Mouse (Mus musculus): ENCODE measurements around the gene Ccr7.
A peak's percentile ranks its signal among the peaks of the same experiment; 100 is the strongest.

The Ccr7 gene

DNA sequence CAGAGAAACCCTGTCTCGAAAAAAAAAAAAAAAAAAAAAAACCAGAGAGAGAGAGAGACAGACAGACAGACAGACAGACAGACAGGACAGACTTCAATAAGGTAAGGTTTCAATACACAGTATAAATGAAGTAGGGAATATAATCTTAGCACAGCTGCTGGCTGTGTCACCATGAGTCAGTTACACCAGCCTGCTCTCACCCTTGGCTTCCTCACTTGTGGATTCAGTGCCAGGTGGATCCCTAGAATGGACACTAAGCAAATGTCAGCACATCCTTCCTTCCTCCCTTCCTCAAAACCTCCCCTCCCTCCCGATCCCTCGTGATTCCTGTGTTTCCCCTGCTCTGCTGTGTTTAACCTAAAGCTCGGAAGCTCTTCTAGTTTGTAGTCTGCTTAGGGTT lies 17.5 kb downstream of the Ccr7 start:
- no peak for DNase-seq (ENCODE audit: low read depth, low spot score)

DNA sequence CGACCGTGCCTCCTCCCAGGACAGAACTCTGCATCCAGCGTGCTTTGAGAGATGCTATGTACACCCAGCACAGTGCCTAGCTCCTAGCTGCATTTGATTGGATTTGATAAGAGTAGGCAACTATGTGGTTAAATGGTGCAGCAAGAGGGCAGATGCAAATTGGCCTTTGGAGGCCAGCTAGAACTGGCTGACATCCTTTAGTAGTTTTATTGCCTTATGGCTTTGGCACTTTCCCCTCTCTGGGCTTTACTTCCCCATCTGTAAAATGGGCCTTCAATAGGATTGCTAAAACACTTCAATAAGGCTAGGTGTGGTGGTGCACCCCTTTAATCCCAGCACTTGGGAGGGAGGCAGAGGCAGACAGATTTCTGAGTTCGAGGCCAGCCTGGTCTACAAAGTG lies 17.9 kb downstream of the Ccr7 start:
- no peak for DNase-seq (ENCODE audit: low read depth, low spot score)

DNA sequence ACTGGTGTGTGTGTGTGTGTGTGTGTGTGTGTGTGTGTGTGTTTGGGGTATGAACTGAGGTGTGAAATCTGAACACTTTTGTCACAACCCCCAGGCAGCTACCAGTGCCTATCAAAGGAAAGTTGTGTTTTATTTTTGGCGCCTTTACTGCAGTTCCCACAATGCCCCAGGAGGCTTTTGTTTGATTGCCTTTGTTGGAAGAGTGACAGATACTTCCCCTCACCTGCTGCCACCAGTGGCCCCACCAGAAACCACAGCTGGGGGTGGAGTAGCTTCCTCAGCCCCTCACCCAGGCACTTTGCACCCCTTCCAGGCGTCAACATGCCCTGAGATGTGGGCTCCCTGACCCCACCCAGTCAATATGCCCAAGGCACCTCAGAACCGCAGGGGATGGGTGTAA lies 18.5 kb downstream of the Ccr7 start:
- DNase-seq (ENCODE audit: low read depth, low spot score) = no peak

DNA sequence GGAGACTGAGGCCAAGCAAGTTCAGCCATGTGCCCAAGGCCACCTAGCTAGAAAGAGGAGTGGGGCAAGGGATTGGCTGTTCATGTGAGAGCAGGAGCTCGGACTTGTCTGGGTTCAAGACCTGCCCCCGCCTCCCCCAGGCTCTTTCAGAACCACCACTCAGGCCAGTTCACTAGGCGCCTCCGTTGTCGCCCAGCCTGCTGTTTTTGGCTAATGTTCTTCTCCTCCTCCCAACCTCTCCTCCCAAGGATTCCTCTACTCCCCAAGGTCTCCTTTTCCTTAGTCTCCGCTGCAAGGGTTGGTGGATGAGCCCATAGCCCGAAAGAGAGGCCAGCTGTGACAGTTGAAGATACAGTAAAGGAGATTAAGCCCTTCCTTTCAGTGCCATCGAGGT lies 19.8 kb downstream of the Ccr7 start:
- no peak for DNase-seq (ENCODE audit: low read depth, low spot score)

DNA sequence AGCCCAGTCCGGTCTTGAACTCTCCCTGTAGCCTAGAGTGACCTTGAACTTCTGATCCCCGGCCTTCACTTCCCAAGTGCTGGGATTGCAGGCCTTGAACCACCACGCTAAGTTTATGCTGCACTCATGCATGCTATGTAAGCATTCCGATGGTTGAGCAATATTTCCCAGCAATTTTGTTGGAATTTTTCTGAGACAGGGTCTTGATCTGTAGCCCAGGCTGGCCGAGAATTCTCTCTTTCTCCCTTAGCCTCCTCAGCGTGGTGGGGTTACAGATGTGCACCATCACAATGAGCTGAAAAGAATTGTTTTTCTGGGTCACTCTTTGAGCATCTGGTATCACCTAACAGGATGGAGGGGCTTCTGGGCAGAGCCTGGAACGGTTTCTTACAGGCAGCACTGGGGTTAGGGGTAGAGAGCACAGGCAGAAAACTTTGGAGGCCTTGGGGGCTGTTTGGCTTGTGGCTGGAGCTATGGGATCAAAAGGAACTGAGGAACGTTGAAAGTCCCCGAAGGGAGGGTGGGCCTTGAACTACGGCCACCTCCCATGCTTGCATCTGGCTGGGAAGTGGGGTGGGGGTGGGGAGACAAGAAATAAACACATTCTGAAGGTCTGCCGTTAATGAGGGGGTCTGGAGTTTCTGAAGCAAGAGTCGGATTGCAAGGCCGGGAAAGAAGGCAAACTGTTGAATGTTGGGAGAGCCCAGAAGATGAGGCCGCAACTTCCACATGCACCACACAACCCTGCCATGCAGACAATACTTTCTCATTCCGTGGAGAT lies 20.4 kb downstream of the Ccr7 start:
- DNase-seq (ENCODE audit: low read depth, low spot score) = no peak

DNA sequence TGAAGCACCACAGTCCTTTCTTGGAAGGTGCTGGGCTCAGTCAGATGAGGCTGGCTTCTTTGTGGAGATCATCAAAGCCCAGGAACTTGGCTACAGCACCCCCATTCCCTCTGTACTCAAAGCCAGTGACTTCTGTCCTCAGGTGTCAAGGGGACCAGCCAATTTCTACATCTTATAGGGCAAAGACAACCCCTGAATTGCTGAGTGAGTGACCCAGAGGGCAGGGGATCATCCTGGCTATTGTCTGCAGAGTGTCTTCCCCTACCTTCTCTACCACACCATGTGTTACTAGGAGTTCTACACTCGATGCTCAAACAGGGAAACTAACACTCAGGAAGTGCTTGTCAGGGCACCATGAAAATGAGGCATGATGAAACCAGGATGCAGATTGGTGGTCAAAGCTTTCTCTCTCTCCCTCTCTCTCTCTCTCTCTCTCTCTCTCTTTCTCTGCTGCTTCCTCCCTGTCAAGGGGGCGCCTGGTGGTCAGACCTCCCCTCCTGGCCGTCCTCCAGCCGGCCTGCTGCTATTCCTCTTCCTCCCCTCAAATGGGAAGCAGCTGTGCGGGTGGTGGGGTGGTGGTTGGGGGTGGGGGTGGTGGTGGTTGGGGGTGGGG lies 21.5 kb downstream of the Ccr7 start:
- no peak for DNase-seq (ENCODE audit: low read depth, low spot score)

DNA sequence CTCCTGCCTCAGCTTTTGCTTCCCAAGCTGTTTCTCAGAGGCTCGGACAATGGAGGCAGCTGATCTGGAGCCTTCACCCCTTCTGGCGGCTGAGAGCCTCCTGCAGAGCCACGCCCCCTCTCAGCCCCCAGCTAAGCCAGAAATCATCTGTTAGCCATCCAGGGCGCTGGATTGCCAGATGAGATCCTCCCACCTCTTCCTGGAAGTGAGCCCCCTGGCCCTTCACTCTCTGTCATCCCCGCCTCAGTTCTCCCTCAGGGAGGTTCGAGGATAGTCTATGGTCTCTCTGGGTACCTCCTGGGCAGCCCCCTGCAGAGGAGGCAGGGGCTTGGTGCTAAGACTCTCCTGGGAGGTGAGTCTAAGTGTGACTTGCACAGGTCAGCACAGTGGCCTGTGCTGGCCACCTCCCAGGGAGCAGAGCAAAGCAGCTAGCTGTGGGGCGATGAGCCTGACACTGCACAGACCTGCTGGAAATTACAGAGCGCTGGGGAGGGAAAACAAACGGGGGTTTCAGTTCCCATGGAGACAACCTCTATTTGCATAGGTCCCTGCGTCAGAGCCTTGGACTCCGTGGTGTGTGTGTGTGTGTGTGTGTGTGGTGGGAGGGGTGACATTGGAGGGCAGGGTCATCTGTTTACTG lies 22.7 kb downstream of the Ccr7 start:
- no peak for DNase-seq (ENCODE audit: low read depth, low spot score)

DNA sequence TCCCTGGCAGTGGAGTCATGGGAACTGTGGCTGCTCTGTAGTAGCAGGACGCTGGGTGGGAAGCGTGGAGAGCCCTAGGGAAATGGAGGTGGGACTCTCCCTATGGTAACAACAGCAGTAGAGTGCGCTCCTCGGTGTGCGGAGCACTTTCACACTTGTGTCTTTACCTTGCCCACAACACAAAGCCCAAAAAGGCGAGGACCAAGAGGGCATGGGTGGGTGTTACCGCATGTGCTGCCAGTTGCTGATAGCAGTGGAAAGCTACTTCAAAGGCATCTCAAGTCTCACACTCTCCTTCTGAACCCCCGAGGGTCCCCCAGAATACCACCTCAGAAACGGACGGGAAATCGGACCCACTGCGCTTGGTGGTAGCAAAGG lies 23.4 kb downstream of the Ccr7 start:
- no peak for DNase-seq (ENCODE audit: low read depth, low spot score)

DNA sequence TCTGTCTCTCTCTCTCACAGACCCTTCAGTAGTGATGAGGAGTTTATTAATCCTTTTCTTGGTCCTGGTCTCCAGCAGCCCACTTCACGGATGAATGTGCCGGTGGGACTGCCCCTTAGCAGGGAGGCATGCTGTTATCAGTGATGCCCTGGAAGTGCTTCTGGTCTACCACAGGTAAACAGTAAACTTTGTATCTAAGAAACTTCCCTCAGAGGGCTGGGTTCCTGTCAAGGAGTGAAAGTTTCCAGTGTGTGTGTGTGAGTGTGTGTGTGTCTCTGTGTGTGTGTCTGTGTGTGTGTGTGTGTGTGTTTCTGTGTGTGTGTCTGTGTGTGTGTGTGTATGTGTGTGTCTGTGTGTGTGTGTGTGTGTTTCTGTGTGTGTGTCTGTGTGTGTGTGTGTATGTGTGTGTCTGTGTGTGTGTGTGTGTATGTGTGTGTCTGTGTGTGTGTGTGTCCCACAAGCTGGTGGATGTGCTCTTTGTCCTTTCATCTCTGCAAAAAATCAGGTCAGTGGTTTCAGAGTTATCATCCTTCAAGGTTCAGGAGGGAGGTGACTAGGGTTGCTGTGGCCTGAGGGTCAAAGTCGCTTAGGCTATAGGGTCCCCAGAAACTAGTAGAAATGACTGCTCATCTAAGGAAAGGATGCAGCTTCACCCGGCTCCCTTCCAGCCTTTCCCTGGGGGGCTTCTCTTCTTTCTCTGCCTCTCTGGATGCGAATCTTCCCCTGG lies 24.0 kb downstream of the Ccr7 start:
- DNase-seq (ENCODE audit: low read depth, low spot score) = no peak

DNA sequence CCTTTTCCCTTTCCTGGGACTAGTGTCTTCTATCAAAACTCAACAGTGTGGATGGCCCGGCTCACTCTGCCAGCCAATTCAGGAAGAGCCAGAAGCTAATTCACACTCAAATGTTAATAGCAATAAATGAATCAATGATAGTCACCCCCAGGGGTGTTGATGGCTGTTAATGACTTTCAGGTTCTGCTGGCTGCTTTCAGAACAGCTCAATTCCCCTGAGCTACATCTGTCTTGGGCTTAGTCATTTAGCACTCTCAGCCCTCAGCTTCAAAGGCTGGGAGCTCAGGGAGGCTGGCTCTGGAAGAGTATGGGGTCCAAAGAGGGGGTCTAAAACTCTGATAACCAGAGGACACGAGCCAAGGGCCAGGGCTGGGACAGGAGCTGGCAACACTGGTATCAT lies 25.6 kb downstream of the Ccr7 start:
- DNase-seq (ENCODE audit: low read depth, low spot score) = no peak

DNA sequence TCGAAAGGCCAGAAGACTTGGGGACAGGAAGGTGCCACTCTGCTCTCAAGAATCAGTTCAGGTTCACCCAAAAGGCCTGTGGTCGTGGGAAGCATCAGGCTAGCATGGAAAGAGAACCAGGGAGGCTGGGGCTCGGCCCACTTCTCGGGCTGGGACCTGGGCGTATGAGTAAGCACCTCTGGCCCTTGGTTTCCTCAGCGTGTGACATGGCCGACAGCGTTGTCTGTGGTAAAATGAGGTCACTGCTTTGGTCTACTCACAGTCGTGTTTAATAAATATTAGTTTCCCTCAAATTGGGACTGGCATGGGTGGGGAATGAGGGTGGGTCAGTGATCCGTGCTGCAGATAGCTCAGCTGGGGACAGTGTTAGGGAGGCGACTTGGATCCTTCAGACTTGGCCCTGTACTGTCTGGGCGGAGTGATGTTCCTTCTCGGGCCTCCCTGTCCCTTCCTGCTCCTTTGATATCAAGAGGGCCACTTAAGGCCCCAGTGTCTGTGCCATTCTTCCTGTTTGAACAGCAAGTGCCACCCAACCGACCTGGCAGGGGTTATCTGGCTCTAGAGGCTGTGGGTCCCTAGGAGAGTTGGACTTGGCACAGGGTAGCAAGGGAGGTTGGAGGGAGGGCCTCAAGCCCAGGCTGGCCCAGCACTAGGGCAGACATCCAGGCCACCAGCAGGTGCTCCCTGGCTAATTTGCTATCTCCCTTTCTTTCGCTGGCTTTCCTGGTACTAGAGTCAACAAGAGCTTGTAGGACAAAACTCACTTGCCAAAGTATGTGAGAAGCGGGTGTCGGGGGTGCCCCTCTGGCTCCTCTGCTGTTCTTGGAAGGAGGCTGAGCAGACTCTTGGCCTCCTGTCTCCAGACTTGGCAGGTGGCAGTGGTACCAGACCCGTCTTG lies 26.8 kb downstream of the Ccr7 start:
- no peak for DNase-seq (ENCODE audit: low read depth, low spot score)

DNA sequence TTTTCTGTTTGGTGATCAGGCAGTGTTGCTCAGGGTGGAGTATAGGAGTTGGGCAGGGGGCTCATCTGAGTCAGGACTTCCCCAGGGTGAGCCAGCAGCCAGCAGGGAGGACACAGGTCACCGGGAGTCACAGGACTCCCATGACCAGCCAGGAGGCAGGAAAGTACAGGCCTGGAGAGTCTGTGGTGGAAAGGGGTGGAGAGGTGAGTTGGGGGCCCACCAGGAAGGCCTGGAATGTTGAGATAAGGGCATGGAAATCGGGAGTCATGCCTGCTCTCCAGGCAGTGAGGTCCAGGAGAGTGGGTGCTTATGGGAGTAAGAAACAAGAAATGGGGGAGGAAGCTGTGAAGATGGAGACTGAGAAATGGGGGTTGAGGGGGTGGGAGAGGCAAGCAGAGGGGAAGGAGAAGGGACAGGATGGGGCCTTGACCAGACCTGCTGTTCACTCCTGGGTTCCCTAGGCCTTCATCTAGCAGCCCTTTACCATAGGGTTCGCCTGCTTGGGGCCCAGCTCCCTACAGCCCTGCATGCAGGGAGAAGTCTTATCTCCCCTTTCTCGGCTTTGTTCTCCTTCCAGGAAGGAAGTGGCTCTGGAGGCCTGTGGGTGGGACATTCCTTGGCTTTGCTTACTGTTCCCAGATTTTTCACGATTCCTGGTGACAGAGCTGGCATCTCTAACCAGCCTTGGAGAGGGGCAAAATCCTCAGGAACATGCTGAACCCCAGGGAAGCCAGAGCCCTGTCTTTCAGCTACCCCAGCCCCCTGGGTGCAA lies 28.2 kb downstream of the Ccr7 start:
- DNase-seq (ENCODE audit: low read depth, low spot score) = no peak

DNA sequence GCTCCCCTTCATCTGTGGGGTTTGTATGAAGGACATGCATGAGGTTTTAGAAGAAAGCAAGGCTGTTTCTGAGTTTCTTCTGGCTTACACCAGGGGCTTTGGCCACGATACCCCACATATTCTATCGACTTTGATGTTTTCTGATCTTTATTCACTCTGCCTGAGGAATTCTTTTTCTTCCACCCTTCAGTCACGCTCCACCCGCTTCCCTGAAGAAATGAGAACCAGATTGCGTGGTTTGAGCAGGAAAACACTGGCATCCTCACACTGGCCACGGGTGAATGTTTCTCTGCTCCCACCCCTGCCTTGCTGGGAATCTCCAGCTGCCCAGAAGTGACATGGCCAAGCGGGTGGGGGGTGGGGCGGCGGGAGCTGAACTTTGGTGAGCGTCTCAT lies 30.2 kb downstream of the Ccr7 start:
- no peak for DNase-seq (ENCODE audit: low read depth, low spot score)

DNA sequence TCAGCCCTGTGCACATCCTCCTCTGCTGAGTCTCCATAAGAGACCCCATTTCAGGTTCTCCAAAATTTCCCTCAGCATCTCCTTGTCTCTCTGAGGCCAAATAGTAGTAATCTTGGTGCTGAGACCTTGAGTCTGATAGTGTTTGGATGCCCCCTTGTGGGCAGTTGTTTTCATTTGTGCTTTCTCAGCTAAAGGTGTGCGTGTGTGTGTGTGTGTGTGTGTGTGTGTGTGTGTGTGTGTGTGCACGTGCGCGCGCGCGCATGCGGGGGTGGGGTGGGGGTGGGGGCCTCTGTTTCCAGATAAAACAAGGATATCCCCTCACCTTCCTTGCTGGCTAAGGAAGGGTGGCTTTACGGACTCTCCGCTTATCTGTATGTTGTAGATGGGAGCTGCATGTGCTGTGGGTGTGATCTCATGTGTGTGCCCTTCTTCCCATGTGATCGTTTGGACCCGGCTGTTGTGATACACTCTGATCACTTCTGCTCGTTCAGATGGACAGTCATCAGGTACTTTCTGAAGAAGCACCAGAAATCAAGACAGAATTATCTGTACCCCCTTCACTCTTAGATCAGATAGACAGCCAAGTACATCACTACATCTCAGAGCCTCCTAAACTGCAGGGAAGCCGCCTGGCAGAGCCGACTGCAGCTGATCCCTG lies 30.8 kb downstream of the Ccr7 start:
- DNase-seq (ENCODE audit: low read depth, low spot score) = peak; percentile 16

DNA sequence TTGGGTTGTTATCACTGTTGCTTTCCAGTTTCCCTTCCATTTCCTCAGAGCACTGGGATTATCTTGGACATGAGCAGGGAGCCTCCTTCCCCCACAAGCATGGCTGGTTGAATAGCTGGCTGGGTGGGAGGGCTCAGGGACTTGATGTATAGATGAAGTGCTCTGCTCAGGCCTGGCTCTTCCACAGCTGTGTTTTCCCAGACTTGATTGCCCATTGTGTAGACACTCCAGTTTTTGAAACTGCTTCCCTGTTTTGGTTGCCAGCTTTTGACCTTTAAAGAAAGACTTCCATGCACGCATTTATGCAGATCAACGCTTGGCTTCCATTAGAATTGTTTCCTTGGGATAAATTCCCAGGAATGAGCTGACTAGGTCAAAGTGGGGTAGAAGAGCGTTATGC lies 32.2 kb downstream of the Ccr7 start:
- DNase-seq (ENCODE audit: low read depth, low spot score) = no peak

DNA sequence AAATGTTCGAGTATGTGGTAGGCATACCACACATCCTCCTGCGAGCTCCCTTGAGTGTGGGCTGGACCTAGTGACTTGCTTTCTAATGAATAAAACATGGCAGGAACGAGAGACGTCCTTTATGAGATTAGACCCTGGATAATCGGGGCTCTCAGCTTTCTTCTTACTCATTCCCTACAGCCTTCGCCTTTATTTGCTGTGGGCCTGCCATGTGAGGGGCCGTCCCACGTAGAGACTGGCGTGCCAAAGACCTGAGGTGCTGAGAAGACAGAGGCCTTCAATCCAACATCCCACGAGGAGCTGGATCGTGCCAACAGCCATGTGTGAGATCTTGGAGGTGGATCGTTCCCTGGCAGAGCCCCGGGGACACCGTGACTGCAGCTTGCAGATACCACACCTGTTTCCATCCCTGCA lies 33.7 kb downstream of the Ccr7 start:
- no peak for DNase-seq (ENCODE audit: low read depth, low spot score)

DNA sequence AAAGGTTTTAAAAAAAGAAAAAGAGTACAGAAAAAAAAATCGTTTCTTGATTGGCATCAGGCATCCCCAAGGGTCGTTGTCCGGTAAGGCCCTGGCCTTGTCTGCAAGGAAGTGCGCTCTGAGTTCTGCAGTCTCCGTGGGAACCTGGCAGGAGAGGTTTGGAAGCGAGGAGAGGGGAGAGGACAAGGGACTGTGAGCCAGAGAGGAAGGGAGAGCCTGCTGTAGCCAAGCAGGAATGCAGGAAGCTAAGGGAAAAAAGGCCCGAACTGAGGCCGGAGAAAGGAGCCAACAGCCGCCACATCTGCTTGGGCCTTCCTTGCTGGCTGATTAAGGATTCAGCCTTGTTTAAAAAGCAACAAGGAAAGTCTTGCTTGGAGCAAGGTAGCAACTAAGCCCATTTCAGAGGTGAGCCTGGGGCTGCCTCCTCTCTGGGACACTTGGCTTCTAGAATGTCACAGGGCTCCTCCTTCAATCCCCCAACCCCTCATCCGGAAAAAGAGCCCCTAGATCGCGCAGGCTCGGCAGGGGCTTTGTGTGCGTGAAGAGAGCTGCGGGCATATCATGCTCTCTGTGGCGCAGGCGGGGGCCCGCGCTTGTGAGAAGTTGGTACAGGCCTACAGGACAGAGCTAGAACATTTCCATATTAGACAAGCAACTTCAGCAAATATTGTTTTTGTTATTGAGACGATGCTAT lies 34.2 kb downstream of the Ccr7 start:
- DNase-seq (ENCODE audit: low read depth, low spot score) = no peak

DNA sequence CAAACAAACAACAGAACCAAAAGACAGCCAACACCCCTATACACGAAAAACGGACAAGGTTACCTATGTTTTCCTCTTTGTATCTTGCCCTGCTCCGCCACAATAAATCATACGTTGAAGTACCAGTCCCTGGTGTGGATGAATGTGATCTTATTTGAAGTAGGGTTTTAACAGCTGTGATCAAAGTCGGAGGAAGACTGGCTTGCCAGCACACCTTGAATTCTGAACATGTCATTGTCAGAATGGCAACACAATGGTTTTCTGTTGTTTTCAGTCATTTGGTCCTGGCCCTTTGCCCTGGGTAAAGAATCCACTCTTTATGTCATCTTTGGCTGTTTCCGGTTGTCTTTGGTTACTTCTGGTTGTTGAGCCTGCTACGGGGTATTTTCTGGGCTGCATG lies 35.9 kb downstream of the Ccr7 start:
- DNase-seq (ENCODE audit: low read depth, low spot score) = no peak

DNA sequence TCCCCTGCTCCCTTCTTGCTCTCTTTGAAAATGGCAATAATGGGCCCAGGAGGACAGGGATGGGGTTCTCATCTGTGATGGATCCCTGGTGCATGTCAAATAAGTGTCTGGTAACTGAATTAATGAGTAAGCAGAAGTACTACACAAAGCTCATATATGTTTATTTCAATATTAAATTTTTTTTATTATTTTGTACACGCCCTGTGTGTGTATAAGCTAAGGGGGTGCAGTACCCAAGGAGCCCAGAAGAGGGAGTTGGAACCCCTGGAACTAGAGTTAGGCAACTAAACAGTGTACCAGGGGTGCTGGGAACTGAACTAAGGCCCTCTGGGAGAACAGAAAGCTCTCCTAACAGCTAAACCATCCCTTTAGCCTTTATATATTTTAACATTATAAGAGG lies 36.5 kb downstream of the Ccr7 start:
- DNase-seq (ENCODE audit: low read depth, low spot score) = no peak

DNA sequence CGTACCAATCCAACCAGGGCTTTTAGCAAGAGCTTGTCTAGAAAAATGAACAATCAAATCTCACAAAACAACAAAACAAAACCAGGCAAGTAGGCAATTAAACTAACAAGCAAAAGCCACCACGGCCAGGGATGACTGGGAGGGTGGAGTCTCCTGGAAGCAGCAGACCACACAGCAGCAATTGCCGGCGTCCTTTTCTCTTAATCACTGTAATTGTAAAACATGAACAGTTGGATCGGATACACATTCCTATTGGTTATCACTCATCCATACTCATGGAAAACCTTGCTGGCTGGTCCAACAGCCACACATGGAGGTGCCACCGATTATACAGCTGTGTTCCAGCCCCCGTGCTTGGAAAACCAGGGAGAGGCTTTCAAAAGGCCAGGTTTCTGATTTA lies 37.0 kb downstream of the Ccr7 start:
- DNase-seq (ENCODE audit: low read depth, low spot score) = no peak

Measured in retina, adult 2 months (tissue).